Mouse (Mus musculus) kidney, postnatal 0 days (tissue): ENCODE measurements around the gene 3110082I17Rik. TPM values are rescaled to one million over a fixed set of nuclear protein-coding genes. Genes with fewer than 3 reads are reported as not detected.
A peak's percentile ranks its signal among the peaks of the same experiment; 100 is the strongest.

Source experiments
- ATAC-seq: fragments of 200-750 bp; cut with Nextera tagmentation; replicated peaks from 2 replicates; pipeline ENCODE4 v1.8.0; 2017; ENCODE audit warnings: low read depth, moderate number of reproducible peaks, moderate TSS enrichment, moderate library complexity; ENCODE audit not compliant: low FRiP score
- DNase-seq: peaks from one replicate; pipeline ENCODE4 v3.0.0-alpha.2; 2016; ENCODE audit warnings: low spot score
- H3K27ac ChIP-seq: fragments of 300-500 bp; sonication (generic); 2 replicates; pipeline ENCODE4 v1.5.1; 2014; ENCODE audit warnings: mild to moderate bottlenecking
- H3K27me3 ChIP-seq: fragments of 300-500 bp; sonication (generic); 2 replicates; pipeline ENCODE4 v1.6.1; 2014; ENCODE audit warnings: low read length, mixed read lengths; ENCODE audit not compliant: insufficient read depth
- H3K36me3 ChIP-seq: fragments of 300-500 bp; sonication (generic); 2 replicates; pipeline ENCODE4 v1.6.1; 2014; ENCODE audit warnings: low read length, mixed read lengths; ENCODE audit not compliant: insufficient read depth
- H3K4me1 ChIP-seq: fragments of 300-500 bp; sonication (generic); replicated peaks from 2 replicates; pipeline ENCODE4 v1.6.1; 2014; ENCODE audit warnings: antibody characterized with exemption, low read length, mixed read lengths; ENCODE audit not compliant: insufficient read depth
- H3K4me2 ChIP-seq: fragments of 300-500 bp; sonication (generic); 2 replicates; pipeline ENCODE4 v1.6.1; 2014; ENCODE audit warnings: mild to moderate bottlenecking, low read length, moderate library complexity, mixed read lengths
- H3K4me3 ChIP-seq: fragments of 300-500 bp; sonication (generic); replicated peaks from 2 replicates; pipeline ENCODE4 v1.5.1; 2014; ENCODE audit warnings: low read depth, low read length
- H3K9ac ChIP-seq: fragments of 300-500 bp; sonication (generic); 2 replicates; pipeline ENCODE4 v1.6.1; 2014; ENCODE audit warnings: low read depth, low read length
- H3K9me3 ChIP-seq: fragments of 300-500 bp; sonication (generic); replicated peaks from 2 replicates; pipeline ENCODE4 v1.6.1; 2016; ENCODE audit warnings: low read length, inconsistent platforms, mixed read lengths
- CTCF ChIP-seq: IDR thresholded peaks from 2 replicates; pipeline ENCODE4 v1.5.1; 2016; ENCODE audit warnings: antibody characterized with exemption, low read depth, mild to moderate bottlenecking, moderate library complexity
- WGBS: fragments of 180-500 bp; shearing (Covaris S2); extraction: QIAGEN DNeasy Blood & Tissue Kit; methylation state at CpG from one replicate; pipeline ENCODE4 v1.1.7; 2014; 5-methylcytosine and 5-hydroxymethylcytosine counted together
- polyA plus RNA-seq: library from polyadenylated mRNA; unstranded; fragments of >200 nt; fragmentation: Nextera tagmentation; extraction: Ambion mirVana; gene quantifications from 2 replicates; pipeline ENCODE4 v1.2.1, GENCODE M21; 2015

The 3110082I17Rik gene
- 25.6 and 26.6 TPM in 2 replicates for polyA plus RNA-seq

- H3K27me3 ChIP-seq = no peaks in the 10 kb centered on the region
- H3K9me3 ChIP-seq = no peaks in the 10 kb centered on the region
- no peak for TF ChIP-seq CTCF
- ATAC-seq (peak; percentile 98), DNase-seq (peak; percentile 96)
- peak within 1 kb of the TSS; percentile 82 for H3K4me2 ChIP-seq
- H3K4me1 ChIP-seq = peaks cover 4% of the 10 kb centered on the region; the same call in 1 of the 2 replicates
- H3K9ac ChIP-seq = peak within 1 kb of the TSS; percentile 64
- H3K4me3 ChIP-seq = peak within 1 kb of the TSS; percentile 61
- H3K27ac ChIP-seq = no peak within 1 kb of the TSS
- H3K36me3 ChIP-seq = no peaks in the 10 kb centered on the region
- WGBS = 4% methylated on average over 42 of the region's 42 CpGs
These were observed at the start of gene 3110082I17Rik for GRCm38 (mm10) chr5:139460384-139461067. Gene 3110082I17Rik (minus strand): TSS chr5:139460527.

- DNase-seq = no peak
- H3K27ac ChIP-seq = no peak overlapping the region
- no peak overlapping the region for H3K4me2 ChIP-seq
- TF ChIP-seq CTCF = no peak
- no peaks in the 10 kb centered on the region for H3K4me1 ChIP-seq
- H3K27me3 ChIP-seq = no peaks in the 10 kb centered on the region
- no peak for ATAC-seq
- H3K9me3 ChIP-seq = no peaks in the 10 kb centered on the region
- no peak overlapping the region for H3K9ac ChIP-seq
- WGBS = 20% methylated on average over 5 of the region's 5 CpGs
- no peaks in the 10 kb centered on the region for H3K36me3 ChIP-seq
- no peak overlapping the region for H3K4me3 ChIP-seq
These were observed 45.9 kb upstream of the 3110082I17Rik start for GRCm38 (mm10) chr5:139506207-139506606.

DNA sequence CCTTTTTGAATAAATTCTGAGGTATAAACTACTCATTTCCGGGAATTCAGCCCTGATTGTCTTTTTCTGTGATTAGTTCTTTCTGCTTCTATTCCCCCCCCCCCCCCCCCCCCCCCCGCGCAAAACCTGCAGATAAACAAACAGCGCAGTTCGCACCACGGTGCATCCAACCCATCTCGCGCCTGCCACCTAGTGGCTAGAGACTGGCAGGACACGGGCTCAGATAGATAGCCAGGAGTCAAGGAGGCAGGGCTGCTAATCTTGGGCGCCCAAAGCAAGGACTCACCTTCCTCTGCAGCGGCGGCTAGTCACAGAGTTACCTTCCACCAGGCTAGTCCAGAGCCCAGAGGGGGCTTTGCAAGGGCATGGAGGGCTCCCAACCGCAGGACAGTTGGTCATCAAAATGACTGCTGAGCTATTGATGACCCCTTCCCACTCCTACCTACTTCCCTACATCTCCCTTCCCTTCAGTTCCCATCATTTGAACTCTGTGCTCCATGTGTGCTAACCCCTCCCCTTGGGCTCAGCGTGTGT lies 44.8 kb upstream of the 3110082I17Rik start:
- ATAC-seq (no peak; the same call in 1 of the 2 replicates), DNase-seq (peak; percentile 80)
- no peaks in the 10 kb centered on the region for H3K4me1 ChIP-seq
- H3K36me3 ChIP-seq = no peaks in the 10 kb centered on the region
- no peak overlapping the region for H3K4me2 ChIP-seq
- no peaks in the 10 kb centered on the region for H3K9me3 ChIP-seq
- TF ChIP-seq CTCF = peak; percentile 78
- no peak overlapping the region for H3K9ac ChIP-seq
- no peak overlapping the region for H3K27ac ChIP-seq
- 7% methylated on average over 12 of the region's 14 CpGs for WGBS
- H3K27me3 ChIP-seq = no peaks in the 10 kb centered on the region
- no peak overlapping the region for H3K4me3 ChIP-seq

DNA sequence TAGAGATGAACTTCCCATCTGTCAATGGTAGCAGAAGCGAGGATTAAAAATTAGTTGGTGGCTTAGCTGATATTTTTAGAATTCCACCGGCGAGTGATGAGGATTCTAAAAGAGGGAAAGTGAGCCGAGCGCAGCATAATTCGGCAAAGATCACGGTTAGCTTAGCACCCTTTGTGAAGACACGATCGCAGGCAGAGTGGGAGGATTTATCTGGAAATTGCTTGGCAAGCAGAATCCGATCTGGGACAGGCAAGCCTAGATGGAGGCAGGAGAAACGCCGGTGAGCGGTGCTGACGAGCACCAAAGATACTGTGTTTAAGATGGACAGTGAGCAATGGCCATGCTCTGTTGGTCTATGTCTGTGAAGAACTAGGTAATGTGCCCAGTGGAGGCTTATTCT lies 42.0 kb upstream of the 3110082I17Rik start:
- TF ChIP-seq CTCF = no peak
- 67% methylated on average over 14 of the region's 14 CpGs for WGBS
- Histone ChIP-seq H3K36me3 (no peaks in the 10 kb centered on the region), H3K4me2 (no peak overlapping the region), H3K27me3 (no peaks in the 10 kb centered on the region), H3K9ac (no peak overlapping the region), H3K4me3 (no peak overlapping the region), H3K9me3 (no peaks in the 10 kb centered on the region), H3K27ac (no peak overlapping the region), H3K4me1 (no peaks in the 10 kb centered on the region)
- DNase-seq (no peak), ATAC-seq (no peak)

DNA sequence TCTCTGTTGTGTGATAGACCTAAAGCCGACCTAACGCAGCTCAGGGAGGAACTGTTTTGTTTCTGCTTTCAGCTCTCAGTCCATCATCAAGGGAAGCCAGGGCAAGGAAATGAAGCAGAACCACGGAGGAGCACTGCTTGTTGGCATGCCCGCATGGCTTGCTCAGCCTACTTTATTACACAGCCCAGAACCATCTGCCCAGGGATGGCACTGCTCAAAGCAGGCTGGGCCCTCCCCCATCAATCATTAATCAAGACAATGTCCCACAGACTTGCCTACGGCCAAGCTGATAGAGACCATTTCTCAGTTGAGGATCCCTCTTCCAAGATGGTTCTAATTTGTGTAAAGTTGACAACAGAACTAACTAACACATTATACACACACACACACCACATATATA lies 38.5 kb upstream of the 3110082I17Rik start:
- H3K27me3 ChIP-seq = no peaks in the 10 kb centered on the region
- no peaks in the 10 kb centered on the region for H3K36me3 ChIP-seq
- H3K27ac ChIP-seq = no peak overlapping the region
- H3K4me1 ChIP-seq = no peaks in the 10 kb centered on the region
- ATAC-seq (peak; percentile 76; the same call in 1 of the 2 replicates), DNase-seq (peak; percentile 46)
- no peaks in the 10 kb centered on the region for H3K9me3 ChIP-seq
- H3K4me3 ChIP-seq = no peak overlapping the region
- H3K9ac ChIP-seq = no peak overlapping the region
- H3K4me2 ChIP-seq = no peak overlapping the region
- 40% methylated on average over 5 of the region's 5 CpGs for whole genome bisulfite sequencing
- TF ChIP-seq CTCF = no peak

- Histone ChIP-seq H3K4me3 (no peak overlapping the region), H3K4me2 (no peak overlapping the region), H3K27me3 (no peaks in the 10 kb centered on the region), H3K36me3 (no peaks in the 10 kb centered on the region), H3K9me3 (no peaks in the 10 kb centered on the region), H3K4me1 (no peaks in the 10 kb centered on the region), H3K27ac (no peak overlapping the region), H3K9ac (no peak overlapping the region)
- peak; percentile 6; the same call in 1 of the 2 replicates for TF ChIP-seq CTCF
- WGBS = 51% methylated on average over 5 of the region's 5 CpGs
- DNase-seq = no peak
- no peak for ATAC-seq
These were observed 36.6 kb upstream of the 3110082I17Rik start for GRCm38 (mm10) chr5:139496939-139497338.
